Mouse (Mus musculus): Measurements from ENCODE around the gene Glis3. TPM values are rescaled to one million over a fixed set of nuclear protein-coding genes. Genes with fewer than 3 reads are reported as not detected.

The Glis3 gene
- polyA plus RNA-seq, 1 experiment from 2014 or later = 2.9 TPM

GRCm38 (mm10) chr19:28442161-28442560, 237.7 kb downstream of the Glis3 start:
- Histone ChIP-seq H3K9ac (replicated peaks) (no peak overlapping the region), H3K9me3 (no peaks in the 10 kb centered on the region), H3K27me3 (no peaks in the 10 kb centered on the region), H3K4me2 (replicated peaks) (no peak overlapping the region), H3K27ac (no peak overlapping the region), H3K4me3 (replicated peaks) (no peak overlapping the region), H3K4me1 (replicated peaks) (no peaks in the 10 kb centered on the region), H3K36me3 (no peaks in the 10 kb centered on the region)
- WGBS = 90% methylated on average over 4 of the region's 4 CpGs
- ATAC-seq = no peak

GRCm38 (mm10) chr19:28436457-28437148, 243.3 kb downstream of the Glis3 start:
- no peak for ATAC-seq
- Histone ChIP-seq H3K4me3 (replicated peaks) (no peak overlapping the region), H3K9ac (replicated peaks) (no peak overlapping the region), H3K36me3 (no peaks in the 10 kb centered on the region), H3K4me1 (replicated peaks) (no peaks in the 10 kb centered on the region), H3K27ac (no peak overlapping the region), H3K27me3 (no peaks in the 10 kb centered on the region), H3K4me2 (replicated peaks) (no peak overlapping the region), H3K9me3 (no peaks in the 10 kb centered on the region)
- WGBS = 79% methylated on average over 12 of the region's 12 CpGs

- Histone ChIP-seq H3K9ac (replicated peaks) (no peak overlapping the region), H3K27ac (no peak overlapping the region), H3K4me2 (replicated peaks) (no peak overlapping the region), H3K4me3 (replicated peaks) (no peak overlapping the region), H3K36me3 (no peaks in the 10 kb centered on the region), H3K4me1 (replicated peaks) (no peaks in the 10 kb centered on the region), H3K27me3 (no peaks in the 10 kb centered on the region), H3K9me3 (no peaks in the 10 kb centered on the region)
- 87% methylated on average over 6 of the region's 6 CpGs for WGBS
- ATAC-seq = no peak
Measured at GRCm38 (mm10) chr19:28428220-28428816, 251.6 kb downstream of the Glis3 start.

GRCm38 (mm10) chr19:28424180-28424579, 255.7 kb downstream of the Glis3 start:
- Histone ChIP-seq H3K4me1 (replicated peaks) (no peaks in the 10 kb centered on the region), H3K36me3 (no peaks in the 10 kb centered on the region), H3K27me3 (no peaks in the 10 kb centered on the region), H3K4me3 (replicated peaks) (no peak overlapping the region), H3K4me2 (replicated peaks) (no peak overlapping the region), H3K27ac (no peak overlapping the region), H3K9me3 (no peaks in the 10 kb centered on the region), H3K9ac (replicated peaks) (no peak overlapping the region)
- WGBS = 82% methylated on average over 5 of the region's 5 CpGs
- ATAC-seq = no peak

- Histone ChIP-seq H3K27ac (no peak overlapping the region), H3K9me3 (no peaks in the 10 kb centered on the region), H3K9ac (replicated peaks) (no peak overlapping the region), H3K4me2 (replicated peaks) (no peak overlapping the region), H3K4me1 (replicated peaks) (no peaks in the 10 kb centered on the region), H3K36me3 (no peaks in the 10 kb centered on the region), H3K27me3 (no peaks in the 10 kb centered on the region), H3K4me3 (replicated peaks) (no peak overlapping the region)
- ATAC-seq = no peak
- WGBS = 83% methylated on average over 9 of the region's 9 CpGs
Measured at GRCm38 (mm10) chr19:28422939-28423338, 256.9 kb downstream of the Glis3 start.

- no peak overlapping the region for H3K27ac ChIP-seq
- H3K9me3 ChIP-seq = no peaks in the 10 kb centered on the region
- H3K4me1 ChIP-seq (replicated peaks) = no peaks in the 10 kb centered on the region
- no peaks in the 10 kb centered on the region for H3K36me3 ChIP-seq
- no peak overlapping the region for H3K9ac ChIP-seq (replicated peaks)
- no peak overlapping the region for H3K4me3 ChIP-seq (replicated peaks)
- ATAC-seq = no peak
- H3K4me2 ChIP-seq (replicated peaks) = no peak overlapping the region
- no peaks in the 10 kb centered on the region for H3K27me3 ChIP-seq
- 96% methylated on average over 5 of the region's 5 CpGs for WGBS
Measured at GRCm38 (mm10) chr19:28416069-28416468, 263.8 kb downstream of the Glis3 start.

- WGBS = 67% methylated on average over 3 of the region's 3 CpGs
- Histone ChIP-seq H3K4me1 (replicated peaks) (no peaks in the 10 kb centered on the region), H3K27me3 (no peaks in the 10 kb centered on the region), H3K9me3 (no peaks in the 10 kb centered on the region), H3K4me3 (replicated peaks) (no peak overlapping the region), H3K4me2 (replicated peaks) (no peak overlapping the region), H3K27ac (no peak overlapping the region), H3K36me3 (no peaks in the 10 kb centered on the region), H3K9ac (replicated peaks) (no peak overlapping the region)
- no peak for ATAC-seq
Measured at GRCm38 (mm10) chr19:28408787-28409186, 271.1 kb downstream of the Glis3 start.

GRCm38 (mm10) chr19:28402956-28403355, 276.9 kb downstream of the Glis3 start:
- no peak for ATAC-seq
- no peak overlapping the region for H3K4me2 ChIP-seq (replicated peaks)
- peaks cover 2% of the 10 kb centered on the region; the same call in 1 of the 2 replicates for H3K27me3 ChIP-seq
- no peak overlapping the region for H3K4me3 ChIP-seq (replicated peaks)
- no peaks in the 10 kb centered on the region for H3K9me3 ChIP-seq
- H3K4me1 ChIP-seq (replicated peaks) = no peaks in the 10 kb centered on the region
- H3K27ac ChIP-seq = no peak overlapping the region
- H3K9ac ChIP-seq (replicated peaks) = no peak overlapping the region
- no peaks in the 10 kb centered on the region for H3K36me3 ChIP-seq
- 85% methylated on average over 6 of the region's 6 CpGs for WGBS

- Histone ChIP-seq H3K4me3 (replicated peaks) (no peak overlapping the region), H3K27me3 (peaks cover 4% of the 10 kb centered on the region; the same call in 1 of the 2 replicates), H3K4me2 (replicated peaks) (no peak overlapping the region), H3K9ac (replicated peaks) (no peak overlapping the region), H3K36me3 (no peaks in the 10 kb centered on the region), H3K27ac (0 out of 2 replicates have a peak overlapping the region, but pooled peaks have one; percentile 19), H3K9me3 (no peaks in the 10 kb centered on the region), H3K4me1 (replicated peaks) (peaks cover 14% of the 10 kb centered on the region)
- 66% methylated on average over 1 of the region's 1 CpGs for WGBS
- ATAC-seq = peak; percentile 34; the same call in 1 of the 2 replicates
Measured at GRCm38 (mm10) chr19:28395584-28395861, 284.4 kb downstream of the Glis3 start.

GRCm38 (mm10) chr19:28394826-28395583, 284.9 kb downstream of the Glis3 start:
- peak overlapping the region; percentile 30 for H3K27ac ChIP-seq
- peak; percentile 74 for ATAC-seq
- WGBS = 14% methylated on average over 12 of the region's 12 CpGs

GRCm38 (mm10) chr19:28393766-28394165, 286.1 kb downstream of the Glis3 start:
- H3K4me1 ChIP-seq (replicated peaks) = peaks cover 14% of the 10 kb centered on the region
- peaks cover 4% of the 10 kb centered on the region; the same call in 1 of the 2 replicates for H3K27me3 ChIP-seq
- 93% methylated on average over 7 of the region's 7 CpGs for WGBS
- H3K27ac ChIP-seq = no peak overlapping the region
- no peak overlapping the region for H3K4me2 ChIP-seq (replicated peaks)
- H3K9ac ChIP-seq (replicated peaks) = no peak overlapping the region
- no peak for ATAC-seq
- H3K4me3 ChIP-seq (replicated peaks) = no peak overlapping the region
- H3K36me3 ChIP-seq = no peaks in the 10 kb centered on the region
- H3K9me3 ChIP-seq = no peaks in the 10 kb centered on the region

More at GRCm38 (mm10) chr19:28394826-28395583, 284.9 kb downstream of the Glis3 start:
- Histone ChIP-seq H3K4me1 (replicated peaks) (peaks cover 14% of the 10 kb centered on the region), H3K9me3 (no peaks in the 10 kb centered on the region), H3K4me2 (replicated peaks) (no peak overlapping the region), H3K27me3 (peaks cover 4% of the 10 kb centered on the region; the same call in 1 of the 2 replicates), H3K9ac (replicated peaks) (0 out of 2 replicates have a peak overlapping the region, but pooled peaks have one; percentile 32), H3K4me3 (replicated peaks) (no peak overlapping the region), H3K36me3 (no peaks in the 10 kb centered on the region)

- Histone ChIP-seq H3K9me3 (peaks cover 2% of the 10 kb centered on the region; the same call in 1 of the 2 replicates), H3K27me3 (0 out of 2 replicates have a peak, but pooled peaks cover 2% of the 10 kb centered on the region), H3K9ac (replicated peaks) (no peak overlapping the region), H3K4me3 (replicated peaks) (no peak overlapping the region), H3K4me1 (replicated peaks) (peaks cover 14% of the 10 kb centered on the region), H3K36me3 (no peaks in the 10 kb centered on the region), H3K4me2 (replicated peaks) (no peak overlapping the region), H3K27ac (no peak overlapping the region)
- WGBS = 79% methylated on average over 3 of the region's 3 CpGs
- no peak for ATAC-seq
Measured at GRCm38 (mm10) chr19:28392838-28393237, 287.0 kb downstream of the Glis3 start.
